Mouse (Mus musculus): ENCODE results near the gene Cdh7. TPM values are rescaled to one million over a fixed set of nuclear protein-coding genes. Genes with fewer than 3 reads are reported as not detected.

Gene Cdh7
- polyA plus RNA-seq (2016; fragmentation: Nextera tagmentation; extraction: Ambion mirVana) = 1.3 and 3.7 TPM in 2 replicates

DNA sequence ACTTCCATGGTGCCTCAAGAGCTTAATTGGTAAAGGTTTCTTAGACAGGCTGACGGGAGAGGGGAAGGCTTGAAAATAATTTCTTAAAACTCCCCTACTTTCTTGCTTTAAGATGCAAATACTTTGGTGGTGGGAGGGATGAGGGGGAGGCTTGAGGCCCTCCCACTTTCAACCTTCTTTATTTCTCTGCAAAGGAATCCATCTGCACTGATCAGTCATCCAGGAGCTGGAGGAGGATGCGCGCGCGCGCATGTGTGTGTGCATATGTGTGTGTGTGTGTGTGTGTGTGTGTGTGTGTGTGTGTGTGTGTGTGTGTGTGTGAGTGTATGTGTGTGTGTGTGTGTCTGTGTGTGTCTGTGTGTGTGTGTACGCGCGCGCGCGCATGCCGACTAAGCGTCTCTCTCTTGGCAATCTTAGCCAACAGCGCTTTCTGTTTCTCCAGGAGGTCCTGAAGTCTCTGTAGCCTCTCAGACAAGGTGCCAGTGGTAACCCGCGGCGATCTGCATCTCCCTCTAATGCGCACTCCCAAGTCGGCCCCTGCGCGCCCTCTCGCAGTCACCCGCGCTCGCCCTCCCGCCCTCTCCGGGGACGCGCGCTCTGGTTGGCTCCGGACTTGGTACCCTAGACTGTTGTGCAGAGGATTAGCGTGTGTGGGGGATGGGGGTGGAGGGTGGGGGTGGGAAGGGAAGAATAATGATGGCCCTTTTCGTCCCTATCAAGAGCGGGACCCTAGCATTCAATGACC lies at the start of gene Cdh7:
TSS of gene Cdh7 (plus strand) at position 368 of the 745 bp plus-strand sequence.
- Histone ChIP-seq H3K4me2 (replicated peaks) (peak within 1 kb of the TSS; percentile 83), H3K9ac (peak within 1 kb of the TSS; percentile 47), H3K4me1 (0 out of 2 replicates have a peak, but pooled peaks cover 3% of the 10 kb centered on the region), H3K36me3 (no peaks in the 10 kb centered on the region), H3K27ac (no peak within 1 kb of the TSS), H3K4me3 (peak within 1 kb of the TSS; percentile 55), H3K27me3 (peaks cover 13% of the 10 kb centered on the region), H3K9me3 (no peaks in the 10 kb centered on the region)
- WGBS = 2% methylated on average over 33 of the region's 35 CpGs
- peak; percentile 81; the same call in 1 of the 2 replicates for ATAC-seq (ENCODE audit: insufficient number of reproducible peaks, insufficient read depth, low FRiP score, low TSS enrichment)

DNA sequence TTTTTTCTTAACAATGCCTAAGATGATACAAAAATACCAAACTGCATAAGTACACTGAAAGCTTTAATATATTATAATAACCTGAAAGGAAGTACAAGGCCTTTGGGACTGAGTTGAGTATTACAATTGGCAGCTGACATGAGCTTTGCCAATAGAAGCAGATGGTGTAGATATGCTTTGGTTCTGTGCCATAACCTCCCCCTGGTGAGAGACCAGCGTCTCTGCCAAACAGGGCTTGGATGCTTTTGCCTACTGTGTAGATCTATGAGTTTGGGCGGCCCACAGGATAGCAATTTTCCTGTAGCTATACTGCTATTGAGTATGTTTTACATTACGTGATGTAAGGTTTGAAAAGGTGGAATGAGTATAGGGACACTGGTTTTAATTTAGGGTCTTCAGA lies 49.6 kb upstream of the Cdh7 start:
- Histone ChIP-seq H3K27ac (no peak overlapping the region), H3K4me3 (no peak overlapping the region), H3K9me3 (no peaks in the 10 kb centered on the region), H3K9ac (no peak overlapping the region), H3K27me3 (no peaks in the 10 kb centered on the region), H3K4me1 (no peaks in the 10 kb centered on the region), H3K36me3 (no peaks in the 10 kb centered on the region), H3K4me2 (replicated peaks) (no peak overlapping the region)
- no peak for ATAC-seq (ENCODE audit: insufficient number of reproducible peaks, insufficient read depth, low FRiP score, low TSS enrichment)
- 84% methylated on average over 3 of the region's 3 CpGs for WGBS

DNA sequence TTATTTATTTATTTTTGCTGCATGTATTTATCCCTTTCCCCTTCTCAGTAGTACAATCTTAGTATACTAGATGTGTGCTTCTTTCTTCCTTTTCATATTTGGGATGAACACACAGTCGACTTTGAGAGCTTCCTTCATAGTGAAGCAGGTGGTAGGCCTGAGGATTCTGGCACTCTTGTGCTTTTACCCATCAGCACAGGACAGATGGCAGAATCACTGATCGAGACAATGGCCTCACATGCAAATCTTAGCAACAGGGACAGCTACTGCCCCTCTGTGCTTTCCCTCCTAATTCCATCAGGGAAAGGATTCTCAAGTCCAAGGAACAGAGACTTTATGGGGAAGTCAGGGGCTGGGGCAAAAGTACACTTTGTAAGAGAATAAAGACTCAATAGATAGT lies 33.7 kb upstream of the Cdh7 start:
- H3K4me3 ChIP-seq = no peak overlapping the region
- H3K36me3 ChIP-seq = no peaks in the 10 kb centered on the region
- H3K27ac ChIP-seq = no peak overlapping the region
- H3K4me2 ChIP-seq (replicated peaks) = no peak overlapping the region
- WGBS = 70% methylated on average over 2 of the region's 2 CpGs
- ATAC-seq (ENCODE audit: insufficient number of reproducible peaks, insufficient read depth, low FRiP score, low TSS enrichment) = no peak
- H3K9ac ChIP-seq = no peak overlapping the region
- H3K4me1 ChIP-seq = no peaks in the 10 kb centered on the region
- no peaks in the 10 kb centered on the region for H3K9me3 ChIP-seq
- no peaks in the 10 kb centered on the region for H3K27me3 ChIP-seq

DNA sequence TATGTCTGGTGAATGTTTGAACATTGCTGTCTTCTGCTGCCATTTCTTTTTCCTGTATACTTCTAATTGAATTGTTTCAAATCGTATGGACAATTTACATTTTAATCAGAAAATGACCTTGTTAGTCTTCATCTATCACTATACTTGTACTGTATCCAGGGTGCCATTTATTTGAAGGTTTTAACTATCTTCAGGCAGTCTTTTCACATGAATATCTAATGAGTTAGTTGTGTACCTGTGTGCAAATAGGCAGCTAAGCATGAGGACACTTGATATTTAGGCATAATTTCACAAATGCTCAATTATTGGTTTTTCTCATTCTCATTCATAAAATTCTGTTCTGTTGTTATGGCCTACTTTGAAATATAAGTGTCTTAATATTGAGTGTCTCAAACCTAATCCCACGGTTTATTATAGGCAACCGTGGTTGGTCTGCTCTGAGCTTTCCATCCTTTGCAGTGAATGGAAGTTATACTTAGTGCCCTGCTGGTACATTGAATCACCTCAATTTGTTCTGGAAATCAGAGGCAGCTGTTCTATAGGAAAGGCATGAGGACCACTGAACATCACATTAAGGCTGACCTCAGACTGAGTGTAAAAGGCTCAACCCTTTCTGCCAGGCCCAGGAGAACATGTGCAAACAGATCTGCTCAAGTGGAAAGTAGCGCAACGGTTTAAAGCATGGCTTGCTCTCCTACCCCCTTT lies 10.4 kb upstream of the Cdh7 start:
- no peaks in the 10 kb centered on the region for H3K4me1 ChIP-seq
- H3K36me3 ChIP-seq = no peaks in the 10 kb centered on the region
- no peak overlapping the region for H3K4me3 ChIP-seq
- WGBS = 54% methylated on average over 5 of the region's 5 CpGs
- H3K27me3 ChIP-seq = no peaks in the 10 kb centered on the region
- no peak for ATAC-seq (ENCODE audit: insufficient number of reproducible peaks, insufficient read depth, low FRiP score, low TSS enrichment)
- no peaks in the 10 kb centered on the region for H3K9me3 ChIP-seq
- no peak overlapping the region for H3K27ac ChIP-seq
- H3K4me2 ChIP-seq (replicated peaks) = no peak overlapping the region
- no peak overlapping the region for H3K9ac ChIP-seq

DNA sequence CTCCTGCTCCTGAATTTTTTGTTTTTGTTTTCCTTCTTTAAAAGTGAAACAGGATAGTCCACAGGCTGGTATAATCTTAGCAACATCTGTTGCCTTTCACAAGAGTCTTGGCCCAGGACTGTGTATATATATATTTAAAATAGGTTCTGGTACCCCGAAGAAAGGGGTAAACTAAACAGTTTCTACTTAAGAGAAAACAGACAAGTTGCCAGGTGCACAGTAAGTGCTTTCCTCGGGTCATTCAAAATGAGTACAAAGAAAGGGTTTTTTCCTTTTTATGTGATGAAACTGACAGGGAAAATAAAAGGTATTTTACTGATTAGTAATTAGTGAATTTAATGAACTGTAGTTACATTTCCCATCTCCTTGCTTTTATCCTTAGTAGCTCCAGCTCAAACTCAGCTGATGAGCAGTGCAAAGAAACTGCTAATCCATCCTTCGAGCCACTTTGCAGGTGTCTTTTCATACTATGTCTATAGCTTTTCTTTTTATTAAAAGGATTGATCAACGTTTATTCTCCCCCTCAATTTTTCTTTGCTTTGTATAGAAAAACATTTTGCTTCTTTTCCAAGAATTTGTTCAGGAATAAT lies 9.7 kb upstream of the Cdh7 start:
- 58% methylated on average over 4 of the region's 4 CpGs for WGBS
- H3K4me3 ChIP-seq = no peak overlapping the region
- no peak overlapping the region for H3K27ac ChIP-seq
- no peak overlapping the region for H3K4me2 ChIP-seq (replicated peaks)
- no peak for ATAC-seq (ENCODE audit: insufficient number of reproducible peaks, insufficient read depth, low FRiP score, low TSS enrichment)
- no peaks in the 10 kb centered on the region for H3K9me3 ChIP-seq
- H3K27me3 ChIP-seq = no peaks in the 10 kb centered on the region
- no peak overlapping the region for H3K9ac ChIP-seq
- H3K36me3 ChIP-seq = no peaks in the 10 kb centered on the region
- no peaks in the 10 kb centered on the region for H3K4me1 ChIP-seq

DNA sequence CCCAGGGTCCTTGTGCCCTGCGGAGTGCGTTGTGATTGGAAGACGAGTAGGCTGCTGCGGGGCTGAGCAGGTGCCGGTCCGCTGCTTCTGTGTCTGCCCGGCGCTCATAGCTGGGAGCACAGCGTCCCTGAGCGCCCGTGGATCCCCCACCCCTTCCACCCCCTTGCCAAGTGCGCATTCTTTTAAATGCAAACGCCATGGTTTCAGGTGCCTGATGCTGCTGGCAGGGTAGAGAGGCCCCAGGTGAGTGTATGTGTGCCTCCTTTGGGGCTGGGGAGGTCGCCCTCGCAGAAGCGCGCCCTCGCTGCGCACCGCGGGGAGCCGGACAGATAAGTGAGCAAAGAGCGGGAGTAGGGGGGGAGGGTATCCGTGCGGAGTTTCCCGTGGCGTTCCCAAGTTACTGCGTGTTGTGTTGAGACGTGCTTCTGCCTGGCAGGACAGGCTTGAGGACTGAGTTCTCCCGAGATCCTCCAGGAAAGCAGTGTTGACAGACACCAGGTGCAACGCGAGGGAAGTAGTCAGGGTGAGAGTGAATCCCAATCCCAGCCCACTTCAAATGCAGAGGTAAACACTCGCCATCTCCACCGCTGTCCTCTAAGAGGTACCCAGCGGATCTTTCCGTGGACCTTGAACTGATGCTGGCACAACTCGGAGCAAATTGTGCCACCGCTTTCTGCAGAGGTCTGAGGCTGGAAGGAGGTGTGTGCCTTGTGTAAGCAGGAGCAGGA lies 742 bp downstream of the Cdh7 start:
- Histone ChIP-seq H3K27ac (no peak overlapping the region), H3K4me1 (0 out of 2 replicates have a peak, but pooled peaks cover 3% of the 10 kb centered on the region), H3K4me2 (replicated peaks) (peak overlapping the region; percentile 83), H3K27me3 (peaks cover 13% of the 10 kb centered on the region), H3K4me3 (peak overlapping the region; percentile 55), H3K9me3 (no peaks in the 10 kb centered on the region), H3K36me3 (no peaks in the 10 kb centered on the region), H3K9ac (no peak overlapping the region; the same call in 1 of the 2 replicates)
- ATAC-seq (ENCODE audit: insufficient number of reproducible peaks, insufficient read depth, low FRiP score, low TSS enrichment) = peak; percentile 73; the same call in 1 of the 2 replicates
- 1% methylated on average over 38 of the region's 38 CpGs for WGBS

DNA sequence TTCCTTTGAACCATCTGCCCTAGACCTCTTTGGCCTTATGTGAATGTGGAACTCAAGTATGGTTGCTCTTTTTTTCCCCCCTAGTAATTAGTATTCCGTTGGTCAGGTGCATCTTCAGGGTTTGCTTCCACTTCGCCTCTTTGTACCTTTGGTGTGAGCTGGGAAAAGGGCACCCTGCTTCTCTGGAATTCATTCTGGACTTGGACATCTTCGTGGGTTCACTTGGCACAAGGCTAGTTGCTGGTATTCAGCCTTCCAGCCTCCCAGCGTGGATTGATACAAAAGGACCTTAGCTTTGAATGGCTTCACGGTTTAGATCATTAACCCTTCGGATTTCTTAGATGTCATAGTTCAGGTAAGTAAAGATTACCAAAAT lies 1.3 kb downstream of the Cdh7 start:
- Histone ChIP-seq H3K27ac (no peak overlapping the region), H3K4me2 (replicated peaks) (peak overlapping the region; percentile 83; the same call in 1 of the 2 replicates), H3K9ac (no peak overlapping the region), H3K4me3 (no peak overlapping the region), H3K9me3 (no peaks in the 10 kb centered on the region), H3K36me3 (no peaks in the 10 kb centered on the region), H3K4me1 (0 out of 2 replicates have a peak, but pooled peaks cover 3% of the 10 kb centered on the region), H3K27me3 (peaks cover 13% of the 10 kb centered on the region)
- ATAC-seq (ENCODE audit: insufficient number of reproducible peaks, insufficient read depth, low FRiP score, low TSS enrichment) = no peak
- WGBS = 17% methylated on average over 6 of the region's 6 CpGs

DNA sequence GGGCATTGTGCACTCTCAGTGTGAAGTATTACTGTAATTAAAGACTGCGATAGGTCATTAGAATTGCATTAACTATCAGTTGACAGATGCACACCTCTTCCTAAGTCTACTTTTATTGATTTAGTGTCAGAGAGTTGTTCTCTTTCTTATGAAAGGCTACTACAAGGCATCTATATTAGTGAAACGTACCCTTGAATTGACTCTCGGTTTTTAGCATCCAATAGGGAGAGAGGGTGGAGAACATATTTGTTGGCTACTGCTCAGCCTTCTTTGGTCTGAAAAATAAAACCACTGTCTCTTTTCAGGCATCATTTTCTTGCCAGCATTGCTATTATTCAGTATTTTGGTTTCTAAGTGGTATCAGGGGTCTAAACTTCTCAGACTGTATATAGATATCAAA lies 2.5 kb downstream of the Cdh7 start:
- H3K4me2 ChIP-seq (replicated peaks) = no peak overlapping the region
- H3K27ac ChIP-seq = no peak overlapping the region
- H3K27me3 ChIP-seq = peaks cover 13% of the 10 kb centered on the region
- no peak overlapping the region for H3K9ac ChIP-seq
- H3K4me1 ChIP-seq = 0 out of 2 replicates have a peak, but pooled peaks cover 3% of the 10 kb centered on the region
- H3K36me3 ChIP-seq = no peaks in the 10 kb centered on the region
- no peaks in the 10 kb centered on the region for H3K9me3 ChIP-seq
- no peak for ATAC-seq (ENCODE audit: insufficient number of reproducible peaks, insufficient read depth, low FRiP score, low TSS enrichment)
- whole genome bisulfite sequencing = 63% methylated on average over 3 of the region's 3 CpGs
- H3K4me3 ChIP-seq = no peak overlapping the region

DNA sequence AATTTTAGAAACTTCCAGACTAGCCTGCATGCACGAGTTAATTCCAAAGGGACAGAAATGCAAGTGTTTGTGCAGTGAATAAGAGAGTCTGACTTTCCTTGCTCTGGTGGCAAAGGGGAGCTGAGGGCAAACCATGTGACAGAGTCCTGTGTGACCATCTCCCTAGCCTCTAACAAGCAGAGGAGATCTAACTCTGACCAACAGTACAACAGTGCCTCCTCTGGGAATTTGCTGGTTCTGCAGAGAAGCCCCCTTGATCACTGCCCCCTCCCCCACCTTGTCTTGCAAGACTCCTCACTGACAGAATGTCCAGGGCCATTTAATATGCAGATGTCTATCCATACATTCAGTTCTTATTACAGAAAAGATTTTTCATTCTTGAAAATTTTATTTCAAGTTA lies 3.2 kb downstream of the Cdh7 start:
- no peak for ATAC-seq (ENCODE audit: insufficient number of reproducible peaks, insufficient read depth, low FRiP score, low TSS enrichment)

DNA sequence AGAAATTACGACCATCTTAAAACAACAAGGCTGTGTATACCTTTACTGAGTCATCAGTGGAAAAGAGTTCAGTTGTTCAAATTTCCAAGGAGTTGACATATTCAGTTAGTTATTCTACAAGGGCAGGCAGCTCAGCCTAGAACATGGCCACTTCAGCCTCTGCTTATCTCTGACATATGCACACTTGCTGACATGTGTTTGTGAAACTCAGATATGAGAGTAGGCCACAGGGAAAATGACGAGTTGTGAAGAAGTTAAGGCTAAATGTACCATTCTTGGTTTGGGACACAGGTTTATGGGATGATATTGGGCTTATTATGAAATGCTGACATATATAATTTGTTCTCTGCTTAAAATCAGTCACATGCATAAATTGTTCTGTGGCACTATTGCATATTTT lies 7.3 kb downstream of the Cdh7 start:
- Histone ChIP-seq H3K27ac (no peak overlapping the region), H3K4me2 (replicated peaks) (no peak overlapping the region), H3K36me3 (no peaks in the 10 kb centered on the region), H3K27me3 (no peaks in the 10 kb centered on the region), H3K4me3 (no peak overlapping the region), H3K9me3 (no peaks in the 10 kb centered on the region), H3K9ac (no peak overlapping the region), H3K4me1 (no peaks in the 10 kb centered on the region)
- no peak for ATAC-seq (ENCODE audit: insufficient number of reproducible peaks, insufficient read depth, low FRiP score, low TSS enrichment)
- whole genome bisulfite sequencing = 73% methylated on average over 2 of the region's 2 CpGs

More for the DNA sequence above, 3.2 kb downstream of the Cdh7 start:
- WGBS = 9% methylated on average over 1 of the region's 1 CpGs
- Histone ChIP-seq H3K4me3 (no peak overlapping the region), H3K9me3 (no peaks in the 10 kb centered on the region), H3K9ac (no peak overlapping the region), H3K27ac (no peak overlapping the region), H3K27me3 (peaks cover 13% of the 10 kb centered on the region), H3K4me1 (0 out of 2 replicates have a peak, but pooled peaks cover 3% of the 10 kb centered on the region), H3K36me3 (no peaks in the 10 kb centered on the region), H3K4me2 (replicated peaks) (no peak overlapping the region)

DNA sequence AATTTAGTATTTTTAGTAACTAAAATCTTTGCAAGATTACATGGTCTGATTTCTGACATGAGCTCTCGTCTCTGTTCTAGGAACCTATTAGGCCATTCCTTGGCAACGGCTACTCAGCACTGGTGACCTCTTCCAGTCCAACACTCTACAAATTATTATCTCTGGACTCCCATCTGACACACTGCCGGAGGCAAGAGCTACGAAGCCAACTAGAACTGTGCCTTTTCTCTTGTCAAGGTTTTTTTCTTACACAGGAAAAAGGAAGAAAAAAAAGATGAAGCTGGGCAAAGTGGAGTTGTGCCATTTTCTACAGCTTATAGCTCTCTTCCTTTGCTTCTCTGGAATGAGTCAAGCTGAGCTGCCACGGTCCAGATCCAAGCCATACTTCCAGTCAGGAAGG lies 11.7 kb downstream of the Cdh7 start:
- WGBS = 75% methylated on average over 5 of the region's 5 CpGs
- Histone ChIP-seq H3K27ac (no peak overlapping the region), H3K9ac (no peak overlapping the region), H3K4me2 (replicated peaks) (no peak overlapping the region), H3K27me3 (no peaks in the 10 kb centered on the region), H3K4me1 (no peaks in the 10 kb centered on the region), H3K36me3 (no peaks in the 10 kb centered on the region), H3K9me3 (no peaks in the 10 kb centered on the region), H3K4me3 (no peak overlapping the region)
- no peak for ATAC-seq (ENCODE audit: insufficient number of reproducible peaks, insufficient read depth, low FRiP score, low TSS enrichment)
